Mouse (Mus musculus) thymus, postnatal 0 days (tissue): ENCODE measurements at regions not wholly inside any gene's neighbourhood (a gene's known extent, or its start where the extent isn't known, plus 50 kb on each side); places are given as distances from the start of the nearest gene placed in this dataset.

Source experiments
- DNase-seq: peaks from one replicate; pipeline ENCODE4 v3.0.0-alpha.2; 2015; ENCODE audit warnings: low spot score

- DNase-seq = peak; percentile 49
Measured at GRCm38 (mm10) chr7:71412079-71412478, 60.8 kb upstream of the Gm10295 start.

- no peak for DNase-seq
Measured at GRCm38 (mm10) chr7:71411293-71412011, 60.2 kb upstream of the Gm10295 start.

- DNase-seq = no peak
Measured at GRCm38 (mm10) chr7:71409903-71410302, 58.6 kb upstream of the Gm10295 start.

GRCm38 (mm10) chr7:71409061-71409460, 57.8 kb upstream of the Gm10295 start:
- no peak for DNase-seq

- DNase-seq = no peak
Measured at GRCm38 (mm10) chr7:71406283-71406682, 55.0 kb upstream of the Gm10295 start.
